Mouse (Mus musculus) intestine, embryonic 14.5 days (tissue): Measurements from ENCODE around the gene Map3k10. TPM values are rescaled to one million over a fixed set of nuclear protein-coding genes. Genes with fewer than 3 reads are reported as not detected.

Source experiments
- ATAC-seq: fragments of 200-750 bp; cut with Nextera tagmentation; replicated peaks from 2 replicates; pipeline ENCODE4 v1.8.0; 2017; ENCODE audit warnings: low read depth, moderate number of reproducible peaks, moderate TSS enrichment, moderate library complexity; ENCODE audit not compliant: low FRiP score, low TSS enrichment
- DNase-seq: peaks from one replicate; pipeline ENCODE4 v3.0.0-alpha.2; 2018; ENCODE audit warnings: low spot score
- H3K27ac ChIP-seq: fragments of 300-500 bp; sonication (generic); 2 replicates; pipeline ENCODE4 v1.5.1; 2014; ENCODE audit warnings: low read depth, mild to moderate bottlenecking, control low read depth
- H3K27me3 ChIP-seq: fragments of 300-500 bp; sonication (generic); replicated peaks from 2 replicates; pipeline ENCODE4 v1.6.1; 2014; ENCODE audit warnings: low read length, control low read depth; ENCODE audit not compliant: control insufficient read depth, insufficient read depth
- H3K36me3 ChIP-seq: fragments of 300-500 bp; sonication (generic); 2 replicates; pipeline ENCODE4 v1.6.1; 2014; ENCODE audit warnings: low read length, control low read depth; ENCODE audit not compliant: control insufficient read depth, insufficient read depth
- H3K4me1 ChIP-seq: fragments of 300-500 bp; sonication (generic); replicated peaks from 2 replicates; pipeline ENCODE4 v1.6.1; 2014; ENCODE audit warnings: low read length, control low read depth, mixed read lengths; ENCODE audit not compliant: control insufficient read depth, insufficient read depth
- H3K4me2 ChIP-seq: fragments of 300-500 bp; sonication (generic); 2 replicates; pipeline ENCODE4 v1.6.1; 2014; ENCODE audit warnings: low read length
- H3K4me3 ChIP-seq: fragments of 300-500 bp; sonication (generic); 2 replicates; pipeline ENCODE4 v1.5.1; 2014; ENCODE audit warnings: low read depth, low read length, control low read depth, mixed read lengths
- H3K9ac ChIP-seq: fragments of 300-500 bp; sonication (generic); 2 replicates; pipeline ENCODE4 v1.6.1; 2014; ENCODE audit warnings: mild to moderate bottlenecking, low read length
- H3K9me3 ChIP-seq: fragments of 300-500 bp; sonication (generic); 2 replicates; pipeline ENCODE4 v1.6.1; 2016; ENCODE audit warnings: low read length, control low read depth; ENCODE audit not compliant: control insufficient read depth
- WGBS: fragments of 180-500 bp; shearing (Covaris S2); extraction: QIAGEN DNeasy Blood & Tissue Kit; methylation state at CpG from one replicate; pipeline ENCODE4 v1.1.7; 2014; 5-methylcytosine and 5-hydroxymethylcytosine counted together
- polyA plus RNA-seq: library from polyadenylated mRNA; unstranded; fragments of >200 nt; fragmentation: Nextera tagmentation; extraction: Ambion mirVana; gene quantifications from 2 replicates; pipeline ENCODE4 v1.2.1, GENCODE M21; 2014

The Map3k10 gene
- polyA plus RNA-seq, 1 experiment from 2014 or later, result 7.0 TPM

- 93% methylated on average over 1 of the region's 1 CpGs for WGBS
These were observed 12.6 kb upstream of the Map3k10 start for GRCm38 (mm10) chr7:27687043-27687442.

GRCm38 (mm10) chr7:27685681-27686080 lies 11.3 kb upstream of the Map3k10 start:
- H3K4me2 ChIP-seq, result peak overlapping the region; percentile 25; the same call in 1 of the 2 replicates
- H3K27ac ChIP-seq, result no peak overlapping the region
- H3K4me1 ChIP-seq, result 0 out of 2 replicates have a peak, but pooled peaks cover 5% of the 10 kb centered on the region
- H3K9ac ChIP-seq, result no peak overlapping the region
- under 1% methylated on average over 6 of the region's 6 CpGs for WGBS
- H3K4me3 ChIP-seq, result no peak overlapping the region
- H3K9me3 ChIP-seq, result no peaks in the 10 kb centered on the region
- ATAC-seq, result no peak
- DNase-seq, result peak; percentile 56
- H3K36me3 ChIP-seq, result no peaks in the 10 kb centered on the region
- no peaks in the 10 kb centered on the region for H3K27me3 ChIP-seq

More at GRCm38 (mm10) chr7:27687043-27687442, 12.6 kb upstream of the Map3k10 start:
- Histone ChIP-seq H3K4me3 (no peak overlapping the region), H3K9me3 (no peaks in the 10 kb centered on the region), H3K27ac (no peak overlapping the region), H3K9ac (no peak overlapping the region), H3K27me3 (no peaks in the 10 kb centered on the region), H3K4me1 (0 out of 2 replicates have a peak, but pooled peaks cover 5% of the 10 kb centered on the region), H3K36me3 (no peaks in the 10 kb centered on the region), H3K4me2 (no peak overlapping the region)
- DNase-seq (peak; percentile 54), ATAC-seq (no peak)

GRCm38 (mm10) chr7:27685220-27685619 lies 10.8 kb upstream of the Map3k10 start:
- no peak overlapping the region for H3K4me3 ChIP-seq
- H3K27me3 ChIP-seq, result no peaks in the 10 kb centered on the region
- 0 out of 2 replicates have a peak, but pooled peaks cover 5% of the 10 kb centered on the region for H3K4me1 ChIP-seq
- no peak overlapping the region for H3K9ac ChIP-seq
- ATAC-seq (no peak), DNase-seq (no peak)
- H3K9me3 ChIP-seq, result no peaks in the 10 kb centered on the region
- WGBS, result 37% methylated on average over 5 of the region's 5 CpGs
- H3K27ac ChIP-seq, result no peak overlapping the region
- no peaks in the 10 kb centered on the region for H3K36me3 ChIP-seq
- peak overlapping the region; percentile 25; the same call in 1 of the 2 replicates for H3K4me2 ChIP-seq

- ATAC-seq (no peak), DNase-seq (no peak)
- 52% methylated on average over 2 of the region's 2 CpGs for WGBS
- Histone ChIP-seq H3K36me3 (no peaks in the 10 kb centered on the region), H3K27me3 (no peaks in the 10 kb centered on the region), H3K9me3 (no peaks in the 10 kb centered on the region), H3K4me2 (no peak overlapping the region), H3K4me1 (0 out of 2 replicates have a peak, but pooled peaks cover 2% of the 10 kb centered on the region), H3K4me3 (no peak overlapping the region), H3K9ac (no peak overlapping the region), H3K27ac (no peak overlapping the region)
These were observed 8.8 kb upstream of the Map3k10 start for GRCm38 (mm10) chr7:27683218-27683617.

- peak overlapping the region; percentile 82 for H3K4me3 ChIP-seq
- H3K27ac ChIP-seq, result no peak overlapping the region; the same call in 1 of the 2 replicates
- H3K4me2 ChIP-seq, result peak overlapping the region; percentile 99
- H3K4me1 ChIP-seq, result peaks cover 17% of the 10 kb centered on the region
- H3K36me3 ChIP-seq, result peaks cover 6% of the 10 kb centered on the region; the same call in 1 of the 2 replicates
- no peak for DNase-seq
- H3K9ac ChIP-seq, result peak overlapping the region; percentile 78; the same call in 1 of the 2 replicates
- H3K9me3 ChIP-seq, result no peaks in the 10 kb centered on the region
- H3K27me3 ChIP-seq, result no peaks in the 10 kb centered on the region
- WGBS, result 29% methylated on average over 14 of the region's 14 CpGs
- no peak for ATAC-seq
These were observed 819 bp upstream of the Map3k10 start for GRCm38 (mm10) chr7:27675222-27675612.

- peak overlapping the region; percentile 78 for H3K9ac ChIP-seq
- H3K4me1 ChIP-seq, result peaks cover 17% of the 10 kb centered on the region
- DNase-seq (no peak), ATAC-seq (no peak; the same call in 1 of the 2 replicates)
- peak overlapping the region; percentile 99 for H3K4me2 ChIP-seq
- H3K27me3 ChIP-seq, result no peaks in the 10 kb centered on the region
- under 1% methylated on average over 23 of the region's 38 CpGs for WGBS
- H3K36me3 ChIP-seq, result peaks cover 6% of the 10 kb centered on the region; the same call in 1 of the 2 replicates
- H3K9me3 ChIP-seq, result no peaks in the 10 kb centered on the region
- peak overlapping the region; percentile 82 for H3K4me3 ChIP-seq
- peak overlapping the region; percentile 91; the same call in 1 of the 2 replicates for H3K27ac ChIP-seq
These were observed 240 bp downstream of the Map3k10 start for GRCm38 (mm10) chr7:27674195-27674521.

GRCm38 (mm10) chr7:27673575-27674131 lies 745 bp downstream of the Map3k10 start:
- ATAC-seq (0 out of 2 replicates have a peak, but pooled peaks have one; percentile 13), DNase-seq (no peak)
- Histone ChIP-seq H3K4me2 (peak overlapping the region; percentile 99), H3K4me1 (peaks cover 17% of the 10 kb centered on the region), H3K27me3 (no peaks in the 10 kb centered on the region), H3K27ac (no peak overlapping the region), H3K36me3 (peaks cover 6% of the 10 kb centered on the region; the same call in 1 of the 2 replicates), H3K9me3 (no peaks in the 10 kb centered on the region), H3K4me3 (peak overlapping the region; percentile 82), H3K9ac (peak overlapping the region; percentile 78)
- under 1% methylated on average over 50 of the region's 52 CpGs for WGBS

- ATAC-seq, result no peak
- H3K36me3 ChIP-seq, result peaks cover 9% of the 10 kb centered on the region; the same call in 1 of the 2 replicates
- peak overlapping the region; percentile 99 for H3K4me2 ChIP-seq
- peak overlapping the region; percentile 78 for H3K9ac ChIP-seq
- H3K27me3 ChIP-seq, result no peaks in the 10 kb centered on the region
- H3K9me3 ChIP-seq, result no peaks in the 10 kb centered on the region
- peaks cover 17% of the 10 kb centered on the region for H3K4me1 ChIP-seq
- 56% methylated on average over 9 of the region's 9 CpGs for WGBS
- H3K27ac ChIP-seq, result no peak overlapping the region
- peak overlapping the region; percentile 82 for H3K4me3 ChIP-seq
- no peak for DNase-seq
These were observed 1.3 kb downstream of the Map3k10 start for GRCm38 (mm10) chr7:27673064-27673574.
